Mouse (Mus musculus) midbrain, postnatal 0 days (tissue): ENCODE data around the gene Cacna1b. TPM values are rescaled to one million over a fixed set of nuclear protein-coding genes. Genes with fewer than 3 reads are reported as not detected.

Experiments used
- ATAC-seq: fragments of 200-750 bp; cut with Nextera tagmentation; 2 replicates; pipeline ENCODE4 v1.8.0; 2017; ENCODE audit warnings: moderate number of reproducible peaks, mild to moderate bottlenecking, moderate TSS enrichment, moderate library complexity; ENCODE audit not compliant: low FRiP score
- DNase-seq: peaks from one replicate; pipeline ENCODE4 v3.0.0-alpha.2; 2015; ENCODE audit warnings: low spot score
- H3K27ac ChIP-seq: fragments of 300-500 bp; sonication (generic); 2 replicates; pipeline ENCODE4 v1.5.1; 2014; ENCODE audit warnings: low read depth, mild to moderate bottlenecking, low read length, mixed read lengths
- H3K27me3 ChIP-seq: fragments of 300-500 bp; sonication (generic); 2 replicates; pipeline ENCODE4 v1.6.1; 2014; ENCODE audit warnings: low read length, control low read depth, mixed read lengths; ENCODE audit not compliant: insufficient read depth
- H3K36me3 ChIP-seq: fragments of 300-500 bp; sonication (generic); 2 replicates; pipeline ENCODE4 v1.6.1; 2014; ENCODE audit warnings: low read length, control low read depth, mixed read lengths; ENCODE audit not compliant: insufficient read depth
- H3K4me1 ChIP-seq: fragments of 300-500 bp; sonication (generic); 2 replicates; pipeline ENCODE4 v1.6.1; 2014; ENCODE audit warnings: mild to moderate bottlenecking, control low read depth, antibody characterized with exemption, low read length, mixed read lengths; ENCODE audit not compliant: insufficient read depth
- H3K4me2 ChIP-seq: fragments of 300-500 bp; sonication (generic); 2 replicates; pipeline ENCODE4 v1.6.1; 2014; ENCODE audit warnings: low read depth, mild to moderate bottlenecking, low read length, mixed read lengths; ENCODE audit not compliant: poor library complexity, severe bottlenecking
- H3K4me3 ChIP-seq: fragments of 300-500 bp; sonication (generic); 2 replicates; pipeline ENCODE4 v1.5.1; 2014; ENCODE audit warnings: low read depth, mild to moderate bottlenecking, low read length, moderate library complexity
- H3K9ac ChIP-seq: fragments of 300-500 bp; sonication (generic); replicated peaks from 2 replicates; pipeline ENCODE4 v1.6.1; 2014; ENCODE audit warnings: mild to moderate bottlenecking, low read length, moderate library complexity, mixed read lengths; ENCODE audit not compliant: poor library complexity, severe bottlenecking
- H3K9me3 ChIP-seq: fragments of 300-500 bp; sonication (generic); 2 replicates; pipeline ENCODE4 v1.6.1; 2016; ENCODE audit warnings: low read length, control low read depth
- CTCF ChIP-seq: IDR thresholded peaks from 2 replicates; pipeline ENCODE4 v1.5.1; 2016; ENCODE audit warnings: antibody characterized with exemption, mild to moderate bottlenecking
- WGBS: fragments of 180-500 bp; shearing (Covaris S2); extraction: QIAGEN DNeasy Blood & Tissue Kit; methylation state at CpG from one replicate; pipeline ENCODE4 v1.1.7; 2014; 5-methylcytosine and 5-hydroxymethylcytosine counted together
- polyA plus RNA-seq: library from polyadenylated mRNA; unstranded; fragments of >200 nt; fragmentation: Nextera tagmentation; extraction: Ambion mirVana; gene quantifications from 2 replicates; pipeline ENCODE4 v1.2.1, GENCODE M21; 2015
- total RNA-seq: library from RNA; depleted of rRNA; stranded (reverse); fragments of >200 nt; gene quantifications from 2 replicates; pipeline ENCODE4 v1.2.3, GENCODE M21; 2014

Cacna1b gene
- total and polyA plus RNA-seq, 2 experiments from 2014 or later, result 13.3 to 97.6 TPM

DNA sequence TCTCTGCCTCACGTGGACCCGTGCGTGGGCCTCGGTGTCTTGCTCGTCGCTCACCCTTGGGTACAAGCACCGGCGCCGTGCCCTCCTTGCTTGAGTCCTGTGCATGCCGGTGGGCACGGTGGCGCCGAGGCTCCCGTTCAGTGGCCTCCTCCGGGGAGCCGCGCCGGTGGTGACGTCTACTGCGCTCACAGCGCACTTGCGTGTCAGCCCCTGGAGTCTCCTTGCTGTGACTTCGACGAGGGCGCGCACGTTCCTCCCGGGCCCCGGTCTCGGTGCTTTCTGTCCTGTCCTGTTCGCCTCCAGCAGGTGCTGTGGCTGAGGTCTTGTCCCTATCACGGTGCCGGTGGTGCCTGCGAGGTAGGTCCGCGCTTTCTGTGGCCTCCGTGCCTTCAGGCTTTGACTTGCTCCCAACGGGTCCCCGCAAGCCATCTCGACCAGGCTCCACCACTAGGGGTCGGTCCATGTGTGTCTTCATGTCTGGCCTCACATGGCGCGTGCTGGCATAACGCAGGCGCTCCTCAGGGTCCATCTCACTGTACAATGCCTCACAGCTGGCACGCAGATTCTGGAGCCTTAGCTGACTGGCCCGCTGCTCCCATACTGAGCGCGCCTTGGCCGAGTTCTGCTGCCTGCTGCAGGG lies 83.8 kb downstream of the Cacna1b start:
- no peak overlapping the region for H3K9ac ChIP-seq
- TF ChIP-seq CTCF, result peak; percentile 70
- ATAC-seq (0 out of 2 replicates have a peak, but pooled peaks have one; percentile 28), DNase-seq (peak; percentile 59)
- no peaks in the 10 kb centered on the region for H3K27me3 ChIP-seq
- H3K27ac ChIP-seq, result no peak overlapping the region
- no peaks in the 10 kb centered on the region for H3K4me1 ChIP-seq
- H3K36me3 ChIP-seq, result peaks cover 42% of the 10 kb centered on the region
- 25% methylated on average over 50 of the region's 50 CpGs for WGBS
- H3K4me2 ChIP-seq, result peak overlapping the region; percentile 9; the same call in 1 of the 2 replicates
- no peaks in the 10 kb centered on the region for H3K9me3 ChIP-seq
- no peak overlapping the region for H3K4me3 ChIP-seq

DNA sequence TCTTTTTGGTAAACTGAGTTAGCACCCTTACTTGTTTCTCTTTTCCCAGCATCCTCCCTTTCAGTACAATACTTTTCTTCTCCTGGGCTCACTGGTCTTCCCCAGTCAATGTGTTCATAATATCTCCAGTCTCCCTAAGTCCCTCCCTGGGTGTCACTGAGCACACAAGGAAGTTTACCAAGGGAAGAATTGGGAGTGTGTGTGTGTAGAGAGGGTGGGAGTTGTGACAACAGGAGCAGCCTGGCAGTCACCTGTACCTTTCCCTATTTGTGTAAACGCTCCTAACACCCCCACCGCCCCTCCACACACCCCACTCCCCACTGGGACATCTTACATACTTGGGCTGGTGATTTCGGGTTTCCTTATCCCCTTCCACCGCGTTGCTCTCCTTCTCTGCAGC lies 84.4 kb downstream of the Cacna1b start:
- no peak for TF ChIP-seq CTCF
- DNase-seq (no peak), ATAC-seq (no peak)
- Histone ChIP-seq H3K27ac (no peak overlapping the region), H3K4me2 (no peak overlapping the region), H3K9ac (no peak overlapping the region), H3K9me3 (no peaks in the 10 kb centered on the region), H3K4me3 (no peak overlapping the region), H3K27me3 (no peaks in the 10 kb centered on the region), H3K4me1 (no peaks in the 10 kb centered on the region), H3K36me3 (peaks cover 39% of the 10 kb centered on the region)
- 91% methylated on average over 5 of the region's 5 CpGs for WGBS

DNA sequence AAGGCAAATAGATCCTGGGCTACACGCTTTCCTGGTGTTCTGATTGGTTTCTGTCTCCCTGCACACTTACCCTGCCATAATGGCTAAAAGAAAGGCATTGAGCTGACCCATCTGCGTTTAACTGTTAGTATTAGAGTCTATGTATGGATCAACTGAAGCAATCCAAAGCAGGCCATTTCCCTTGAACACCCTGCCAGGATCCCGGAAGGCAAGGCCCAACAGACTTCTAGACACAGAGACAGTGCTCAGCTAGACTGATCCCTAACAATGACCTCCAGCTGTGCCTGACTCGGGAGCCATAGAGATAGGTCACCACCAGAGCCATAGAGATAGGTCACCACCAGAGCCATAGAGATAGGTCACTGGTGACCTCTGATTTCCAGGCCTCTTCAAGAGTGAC lies 84.8 kb downstream of the Cacna1b start:
- no peak overlapping the region for H3K9ac ChIP-seq
- WGBS, result 58% methylated on average over 4 of the region's 4 CpGs
- ATAC-seq, result no peak
- no peaks in the 10 kb centered on the region for H3K27me3 ChIP-seq
- H3K4me3 ChIP-seq, result no peak overlapping the region
- TF ChIP-seq CTCF, result no peak
- H3K4me2 ChIP-seq, result no peak overlapping the region
- DNase-seq, result no peak
- H3K27ac ChIP-seq, result no peak overlapping the region
- peaks cover 35% of the 10 kb centered on the region for H3K36me3 ChIP-seq
- H3K4me1 ChIP-seq, result no peaks in the 10 kb centered on the region
- no peaks in the 10 kb centered on the region for H3K9me3 ChIP-seq

GRCm38 (mm10) chr2:24677629-24678028 lies 85.3 kb downstream of the Cacna1b start:
- H3K36me3 ChIP-seq, result peaks cover 30% of the 10 kb centered on the region
- 94% methylated on average over 3 of the region's 3 CpGs for whole genome bisulfite sequencing
- H3K9me3 ChIP-seq, result no peaks in the 10 kb centered on the region

DNA sequence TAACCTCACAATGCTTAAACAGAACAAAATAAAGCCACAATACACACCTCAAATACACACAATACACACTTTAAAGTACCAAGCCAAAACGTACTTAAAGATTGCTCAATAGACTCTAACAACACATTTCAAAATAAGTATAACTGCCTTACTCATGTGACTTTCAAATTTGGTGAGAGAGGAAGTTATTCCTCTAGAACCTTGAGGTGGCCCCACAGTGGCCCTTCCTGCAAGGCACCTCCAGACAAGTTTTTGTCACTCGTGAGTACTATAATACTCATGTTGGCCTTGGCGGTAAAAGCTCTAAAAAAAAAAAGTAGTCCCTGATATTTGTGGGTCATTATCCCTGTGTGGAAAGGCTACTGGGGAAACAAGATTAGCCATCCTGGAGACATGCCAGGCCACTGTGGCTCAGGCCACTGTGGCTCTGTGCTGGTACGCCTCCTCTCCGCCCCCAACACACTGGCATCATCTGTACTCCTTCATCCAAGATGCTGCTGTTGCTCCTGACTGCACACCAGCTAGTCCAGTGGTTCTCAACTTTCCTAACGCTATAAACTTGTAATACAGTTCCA lies 88.4 kb downstream of the Cacna1b start:
- peaks cover 23% of the 10 kb centered on the region for H3K36me3 ChIP-seq
- no peak overlapping the region for H3K27ac ChIP-seq
- H3K9me3 ChIP-seq, result no peaks in the 10 kb centered on the region
- no peak for TF ChIP-seq CTCF
- ATAC-seq (no peak), DNase-seq (no peak)
- H3K4me2 ChIP-seq, result no peak overlapping the region
- no peaks in the 10 kb centered on the region for H3K27me3 ChIP-seq
- no peak overlapping the region for H3K4me3 ChIP-seq
- H3K9ac ChIP-seq, result no peak overlapping the region
- H3K4me1 ChIP-seq, result no peaks in the 10 kb centered on the region
- 82% methylated on average over 6 of the region's 6 CpGs for WGBS

More at GRCm38 (mm10) chr2:24677629-24678028, 85.3 kb downstream of the Cacna1b start:
- H3K4me1 ChIP-seq, result no peaks in the 10 kb centered on the region
- no peak overlapping the region for H3K4me2 ChIP-seq
- H3K27ac ChIP-seq, result no peak overlapping the region
- no peak for TF ChIP-seq CTCF
- H3K9ac ChIP-seq, result no peak overlapping the region
- no peak overlapping the region for H3K4me3 ChIP-seq
- ATAC-seq (0 out of 2 replicates have a peak, but pooled peaks have one; percentile 26), DNase-seq (no peak)
- H3K27me3 ChIP-seq, result no peaks in the 10 kb centered on the region

- H3K4me1 ChIP-seq, result no peaks in the 10 kb centered on the region
- 94% methylated on average over 5 of the region's 5 CpGs for WGBS
- peaks cover 7% of the 10 kb centered on the region; the same call in 1 of the 2 replicates for H3K36me3 ChIP-seq
- no peaks in the 10 kb centered on the region for H3K9me3 ChIP-seq
- DNase-seq (no peak), ATAC-seq (no peak)
- TF ChIP-seq CTCF, result no peak
- no peak overlapping the region for H3K4me2 ChIP-seq
- H3K27me3 ChIP-seq, result no peaks in the 10 kb centered on the region
- H3K4me3 ChIP-seq, result no peak overlapping the region
- H3K9ac ChIP-seq, result no peak overlapping the region
- H3K27ac ChIP-seq, result no peak overlapping the region
Observed at GRCm38 (mm10) chr2:24668598-24668997, 94.4 kb downstream of the Cacna1b start.
